Mouse (Mus musculus) erythroblast, embryonic 14.5 days (primary cell): Measurements from ENCODE around the gene Prcc.

ENCODE experiments used
- GATA1 ChIP-seq: IDR thresholded peaks from 2 replicates; pipeline ENCODE4 v1.6.1; 2012; ENCODE audit warnings: low read length, inconsistent platforms, mixed read lengths
- TAL1 ChIP-seq: IDR thresholded peaks from 3 replicates; pipeline ENCODE4 v1.6.1; 2012; ENCODE audit warnings: low read length, inconsistent platforms, mixed read lengths

- no peak for TF ChIP-seq TAL1
- TF ChIP-seq GATA1, result no peak
These were observed 74.1 kb downstream of the Prcc start for GRCm38 (mm10) chr3:87811297-87811696.
